Mouse (Mus musculus) MEL (cell line): ENCODE data around the gene Camta1.

ENCODE experiments used
- CTCF ChIP-seq, 3 experiments: IDR thresholded peaks in 2 of 3; conservative IDR thresholded peaks in 1 of 3; 2 replicates each; pipeline ENCODE4 v1.5.1; 2011 to 2012; ENCODE audit warnings: low read length in 3 of 3, low read depth in 2 of 3, mild to moderate bottlenecking in 2 of 3, improper control_type of control experiment in 1 of 3, inconsistent platforms in 1 of 3, mixed read lengths in 1 of 3, moderate library complexity in 1 of 3; ENCODE audit not compliant: control insufficient read depth in 1 of 3, insufficient read depth in 1 of 3, poor library complexity in 1 of 3, severe bottlenecking in 1 of 3
- EP300 ChIP-seq, 2 experiments: IDR thresholded peaks; 2 replicates each; pipeline ENCODE4 v1.6.1; 2011; ENCODE audit warnings: improper control_type of control experiment in 2 of 2, low read length in 2 of 2, low read depth in 1 of 2, mild to moderate bottlenecking in 1 of 2
- ETS1 ChIP-seq: IDR thresholded peaks from 2 replicates; pipeline ENCODE4 v1.6.1; 2012; ENCODE audit warnings: low read depth, mild to moderate bottlenecking, inconsistent platforms, low read length, improper control_type of control experiment, moderate library complexity
- GATA1 ChIP-seq: IDR thresholded peaks from 2 replicates; pipeline ENCODE4 v1.6.1; 2011; ENCODE audit warnings: low read depth, low read length, improper control_type of control experiment
- JUND ChIP-seq: IDR thresholded peaks from 2 replicates; pipeline ENCODE4 v1.6.1; 2011; ENCODE audit warnings: low read depth, mild to moderate bottlenecking, improper control_type of control experiment, low read length
- KAT2A ChIP-seq: conservative IDR thresholded peaks from 2 replicates; pipeline ENCODE4 v1.6.1; 2012; ENCODE audit warnings: low read depth, low read length, improper control_type of control experiment, inconsistent platforms
- MAFK ChIP-seq: IDR thresholded peaks from 2 replicates; pipeline ENCODE4 v1.6.1; 2011; ENCODE audit warnings: low read depth, mild to moderate bottlenecking, low read length, improper control_type of control experiment, borderline replicate concordance
- MYC ChIP-seq: IDR thresholded peaks from 2 replicates; pipeline ENCODE4 v1.6.1; 2011; ENCODE audit warnings: low read depth, mild to moderate bottlenecking, low read length, improper control_type of control experiment, moderate library complexity
- POLR2A ChIP-seq, 2 experiments: IDR thresholded peaks; 2 replicates each; pipeline ENCODE4 v1.6.1; 2011 to 2012; ENCODE audit warnings: low read length in 2 of 2, mild to moderate bottlenecking in 2 of 2, control low read depth in 1 of 2, improper control_type of control experiment in 1 of 2, low read depth in 1 of 2, moderate library complexity in 1 of 2; ENCODE audit not compliant: control insufficient read depth in 1 of 2, insufficient read depth in 1 of 2, poor library complexity in 1 of 2
- SIN3A ChIP-seq: IDR thresholded peaks from 2 replicates; pipeline ENCODE4 v1.6.1; 2012; ENCODE audit warnings: low read length, improper control_type of control experiment, inconsistent platforms
- UBTF ChIP-seq: IDR thresholded peaks from 2 replicates; pipeline ENCODE4 v1.6.1; 2012; ENCODE audit warnings: low read depth, mild to moderate bottlenecking, inconsistent platforms, low read length, improper control_type of control experiment, moderate library complexity, borderline replicate concordance; ENCODE audit not compliant: insufficient read depth
- USF1 ChIP-seq: IDR thresholded peaks from 2 replicates; pipeline ENCODE4 v1.6.1; 2014; ENCODE audit warnings: low read depth, mild to moderate bottlenecking, inconsistent platforms, low read length, improper control_type of control experiment, moderate library complexity
- ZNF384 ChIP-seq: IDR thresholded peaks from 2 replicates; pipeline ENCODE4 v1.6.1; 2012; ENCODE audit warnings: low read depth, mild to moderate bottlenecking, inconsistent platforms, low read length, improper control_type of control experiment

- TF ChIP-seq ZNF384 (no peak), POLR2A (IDR thresholded peaks at IDR 0.05; ENCODE audit: control insufficient read depth in 1 of 2, insufficient read depth in 1 of 2, low read depth in 1 of 2, low read length in 2 of 2, poor library complexity in 1 of 2) (no peak), MAFK (no peak), CTCF (IDR thresholded peaks at IDR 0.05 in 2 of 3, conservative IDR thresholded peaks at IDR 0.05 in 1 of 3; ENCODE audit: control insufficient read depth in 1 of 3, insufficient read depth in 1 of 3, low read depth in 2 of 3, low read length in 3 of 3, poor library complexity in 1 of 3, severe bottlenecking in 1 of 3) (no peak), SIN3A (no peak), ETS1 (no peak), KAT2A (no peak), UBTF (no peak), EP300 (IDR thresholded peaks at IDR 0.05; ENCODE audit: low read depth in 1 of 2, low read length in 2 of 2) (no peak), JUND (no peak), USF1 (no peak), MYC (no peak), GATA1 (no peak)
Measured at GRCm38 (mm10) chr4:151718866-151719475, 142.7 kb downstream of the Camta1 start.
